Comparison of ENCODE assay signal across 8 mouse cellular contexts in genomic region chr11:97150411-97151330, GRCm38 (mm10). TPM values are rescaled to one million over a fixed set of nuclear protein-coding genes. Genes with fewer than 3 reads are reported as not detected.
DNase-seq lines count a peak whose midpoint lies in the region; ATAC-seq and TF ChIP-seq lines count a peak whose summit lies in the region.

No protein-coding gene starts in this region.

- TF ChIP-seq POLR2A in MEL (IDR thresholded peaks at IDR 0.05; ENCODE audit: control insufficient read depth in 1 of 2, insufficient read depth in 1 of 2, low read depth in 1 of 2, low read length in 2 of 2, poor library complexity in 1 of 2) = peak; percentile 59 to 66; a peak in 3 of 4 replicates

- no peaks in the 10 kb centered on the region for H3K9me3 ChIP-seq in MEL (replicated peaks; ENCODE audit: insufficient read depth, low read length)
- H3K9me3 ChIP-seq in forebrain, postnatal 0 days (ENCODE audit: low read length) = no peaks in the 10 kb centered on the region
- H3K9me3 ChIP-seq in lung, postnatal 0 days (ENCODE audit: low read length) = no peaks in the 10 kb centered on the region

- peak overlapping the region; percentile 82 for H3K4me2 ChIP-seq in forebrain, postnatal 0 days (ENCODE audit: low read depth)
- H3K4me2 ChIP-seq in lung, postnatal 0 days (replicated peaks; ENCODE audit: low read depth, low read length) = peak overlapping the region; percentile 93

- H3K9ac ChIP-seq in MEL (ENCODE audit: control insufficient read depth, low read depth, low read length, poor library complexity, severe bottlenecking) = peak overlapping the region; percentile 82
- peak overlapping the region; percentile 72 for H3K9ac ChIP-seq in forebrain, postnatal 0 days
- peak overlapping the region; percentile 54 for H3K9ac ChIP-seq in lung, postnatal 0 days (replicated peaks; ENCODE audit: low read depth)

- peaks cover 2 to 8% of the 10 kb centered on the region in 2 experiments; a peak in 2 of 4 replicates for H3K36me3 ChIP-seq in MEL (ENCODE audit: control insufficient read depth in 1 of 2, insufficient read depth in 2 of 2, low read length in 2 of 2)
- H3K36me3 ChIP-seq in forebrain, postnatal 0 days (ENCODE audit: insufficient read depth) = peaks cover 11% of the 10 kb centered on the region
- H3K36me3 ChIP-seq in lung, postnatal 0 days (ENCODE audit: insufficient read depth, low read length) = no peaks in the 10 kb centered on the region

- peak overlapping the region; percentile 66 for H3K27ac ChIP-seq in MEL (ENCODE audit: control insufficient read depth, low read depth, low read length)
- H3K27ac ChIP-seq in forebrain, postnatal 0 days (ENCODE audit: low read depth, low read length) = peak overlapping the region; percentile 76
- peak overlapping the region; percentile 88 for H3K27ac ChIP-seq in lung, postnatal 0 days (ENCODE audit: low read length)

- under 1% methylated on average over 89 of the region's 102 CpGs for WGBS in forebrain, postnatal 0 days
- 1% methylated on average over 55 of the region's 102 CpGs for WGBS in lung, postnatal 0 days

- 0 out of 4 replicates have a peak, but pooled peaks of 1 of the 2 experiments have one; percentile 2 for TF ChIP-seq EP300 in MEL (IDR thresholded peaks at IDR 0.05; ENCODE audit: low read depth in 1 of 2, low read length in 2 of 2)
- no peak for TF ChIP-seq EP300 in lung, postnatal 0 days (IDR thresholded peaks at IDR 0.05)

- peak; percentile 81 for ATAC-seq in forebrain, postnatal 0 days
- peak; percentile 25 to 34; a peak in 2 of 4 replicates for ATAC-seq in hematopoietic stem cell, adult 5-6 weeks (replicated peaks in 1 of 2; ENCODE audit: insufficient read depth in 1 of 2, low FRiP score in 2 of 2, low TSS enrichment in 1 of 2, low read depth in 1 of 2, poor library complexity in 2 of 2, severe bottlenecking in 2 of 2)
- peak; percentile 71 for ATAC-seq in lung, postnatal 0 days

- peak overlapping the region; percentile 68 to 93 for H3K4me3 ChIP-seq in MEL (ENCODE audit: control insufficient read depth in 1 of 2, insufficient read depth in 1 of 2, low read depth in 2 of 2, low read length in 2 of 2)
- H3K4me3 ChIP-seq in forebrain, postnatal 0 days (ENCODE audit: low read depth, low read length) = peak overlapping the region; percentile 86
- peak overlapping the region; percentile 77 for H3K4me3 ChIP-seq in lung, postnatal 0 days (ENCODE audit: low read depth, low read length)

- H3K4me1 ChIP-seq in MEL (ENCODE audit: control insufficient read depth in 1 of 2, insufficient read depth in 2 of 2, low read length in 2 of 2) = peaks cover 7 to 21% of the 10 kb centered on the region in 2 experiments; a peak in 2 of 4 replicates
- H3K4me1 ChIP-seq in forebrain, postnatal 0 days (ENCODE audit: insufficient read depth) = peaks cover 19% of the 10 kb centered on the region
- H3K4me1 ChIP-seq in lung, postnatal 0 days (ENCODE audit: insufficient read depth, low read depth, low read length) = 0 out of 2 replicates have a peak, but pooled peaks cover 5% of the 10 kb centered on the region

- peaks cover 7% of the 10 kb centered on the region; the same call in 1 of the 2 replicates for H3K79me2 ChIP-seq in MEL (ENCODE audit: control insufficient read depth, insufficient read depth, low read length, poor library complexity)

- peak; percentile 87 for DNase-seq in MEL (ENCODE audit: low read depth, low spot score)
- DNase-seq in cerebellum, adult 18-20 months = peak; percentile 82 to 85
- DNase-seq in forebrain, postnatal 0 days = peak; percentile 84
- peak; percentile 53 to 55 for DNase-seq in layer of hippocampus, postnatal 25 days (ENCODE audit: extremely low spot score in 1 of 2, low spot score in 1 of 2)
- peak; percentile 81 for DNase-seq in lung, postnatal 0 days (ENCODE audit: low spot score)
- DNase-seq in retina, embryonic 14.5 days (ENCODE audit: low spot score) = peak; percentile 76
- DNase-seq in ovary, adult 18-20 months (ENCODE audit: low spot score) = no peak

- TF ChIP-seq CTCF in MEL (IDR thresholded peaks at IDR 0.05 in 2 of 3, conservative IDR thresholded peaks at IDR 0.05 in 1 of 3; ENCODE audit: control insufficient read depth in 1 of 3, insufficient read depth in 1 of 3, low read depth in 2 of 3, low read length in 3 of 3, poor library complexity in 1 of 3, severe bottlenecking in 1 of 3) = no peak
- no peak for TF ChIP-seq CTCF in forebrain, postnatal 0 days (IDR thresholded peaks at IDR 0.05; ENCODE audit: low read depth)
- TF ChIP-seq CTCF in lung, postnatal 0 days (IDR thresholded peaks at IDR 0.05) = no peak

- TF ChIP-seq RAD21 in MEL (IDR thresholded peaks at IDR 0.05; ENCODE audit: low read depth, low read length) = no peak

- no peaks in the 10 kb centered on the region for H3K27me3 ChIP-seq in MEL (ENCODE audit: control insufficient read depth in 1 of 2, insufficient read depth in 2 of 2, low read length in 2 of 2)
- no peaks in the 10 kb centered on the region for H3K27me3 ChIP-seq in forebrain, postnatal 0 days (ENCODE audit: insufficient read depth, low read length)
- no peaks in the 10 kb centered on the region for H3K27me3 ChIP-seq in lung, postnatal 0 days (replicated peaks; ENCODE audit: insufficient read depth, low read length)

TF ChIP-seq in MEL, 35 proteins besides CTCF, POLR2A, EP300 and RAD21 (continues in another document):
- TF ChIP-seq HCFC1 (IDR thresholded peaks at IDR 0.05; ENCODE audit: low read depth, low read length) = no peak
- TF ChIP-seq NELFE (IDR thresholded peaks at IDR 0.05; ENCODE audit: low read depth, low read length) = peak; percentile 55
- no peak for TF ChIP-seq UBTF (IDR thresholded peaks at IDR 0.05; ENCODE audit: borderline replicate concordance, insufficient read depth, low read depth, low read length)
- no peak for TF ChIP-seq SMC3 (IDR thresholded peaks at IDR 0.05; ENCODE audit: low read depth, low read length)
- TF ChIP-seq TBP (IDR thresholded peaks at IDR 0.05; ENCODE audit: low read depth, low read length) = 0 out of 2 replicates have a peak, but pooled peaks have one; percentile 28
- peak; percentile 80; the same call in 1 of the 2 replicates for TF ChIP-seq MXI1 (IDR thresholded peaks at IDR 0.05; ENCODE audit: low read depth, low read length)
- no peak for TF ChIP-seq TAL1 (IDR thresholded peaks at IDR 0.05; ENCODE audit: low read length)
- no peak for TF ChIP-seq CHD1 (IDR thresholded peaks at IDR 0.05; ENCODE audit: low read depth, low read length)
- peak; percentile 65; the same call in 1 of the 2 replicates for TF ChIP-seq POLR2AphosphoS2 (IDR thresholded peaks at IDR 0.05; ENCODE audit: low read length)
- peak; percentile 93 for TF ChIP-seq BHLHE40 (IDR thresholded peaks at IDR 0.05; ENCODE audit: borderline replicate concordance, low read depth, low read length)
- TF ChIP-seq ZNF384 (IDR thresholded peaks at IDR 0.05; ENCODE audit: low read depth, low read length) = no peak
- TF ChIP-seq ETS1 (IDR thresholded peaks at IDR 0.05; ENCODE audit: low read depth, low read length) = no peak
- TF ChIP-seq GABPA (IDR thresholded peaks at IDR 0.05; ENCODE audit: low read depth, low read length) = no peak
- peak; percentile 56; the same call in 1 of the 2 replicates for TF ChIP-seq CHD2 (IDR thresholded peaks at IDR 0.05; ENCODE audit: low read length)
- TF ChIP-seq RCOR1 (IDR thresholded peaks at IDR 0.05; ENCODE audit: low read depth, low read length) = no peak
- TF ChIP-seq POLR2AphosphoS5 (IDR thresholded peaks at IDR 0.05; ENCODE audit: borderline replicate concordance, low read depth, low read length) = no peak
- no peak for TF ChIP-seq MAFK (IDR thresholded peaks at IDR 0.05; ENCODE audit: borderline replicate concordance, low read depth, low read length)
- TF ChIP-seq SIN3A (IDR thresholded peaks at IDR 0.05; ENCODE audit: low read length) = peak; percentile 76
- TF ChIP-seq USF1 (IDR thresholded peaks at IDR 0.05; ENCODE audit: low read depth, low read length) = peak; percentile 94
- TF ChIP-seq ZMIZ1 (IDR thresholded peaks at IDR 0.05; ENCODE audit: low read depth, low read length) = no peak; the same call in 1 of the 2 replicates
- TF ChIP-seq MYC (IDR thresholded peaks at IDR 0.05; ENCODE audit: low read depth, low read length) = peak; percentile 82; the same call in 1 of the 2 replicates
- TF ChIP-seq JUND (IDR thresholded peaks at IDR 0.05; ENCODE audit: low read depth, low read length) = no peak
- no peak for TF ChIP-seq MEF2A (IDR thresholded peaks at IDR 0.05; ENCODE audit: extremely low read depth, insufficient replicate concordance, low read depth, low read length, poor library complexity, severe bottlenecking)

RNA-seq across cellular contexts. Expression of gene Tbkbp1, which starts 0.6 kb away (rescaled TPM):
- 10.3 and 11.7 TPM in 2 replicates for total RNA-seq in MEL (2012; rRNA removed)
- 10 to 100 TPM in 1 of 2 experiments, not detected in 1; 33.5 TPM for polyA plus RNA-seq in MEL (2012; ENCODE audit: insufficient read depth in 1 of 2, insufficient read length in 2 of 2, low read depth in 1 of 2, low replicate concordance in 2 of 2, missing spikeins in 1 of 2)
- 35.8 and 36.4 TPM in 2 replicates for total RNA-seq in forebrain, postnatal 0 days (2014; rRNA removed)
- 9.2 and 9.9 TPM in 2 replicates for polyA plus RNA-seq in forebrain, postnatal 0 days (2015; fragmentation: Nextera tagmentation; extraction: Ambion mirVana)
- total RNA-seq in hematopoietic stem cell, adult 5-6 weeks (2017) = 6.6 and 8.1 TPM in 2 replicates
- 10 to 100 TPM; 75.8 to 82.0 TPM for total RNA-seq in layer of hippocampus, postnatal 25 days (2021)
- polyA plus RNA-seq in lung, postnatal 0 days (2015; fragmentation: Nextera tagmentation; extraction: Ambion mirVana) = 8.1 and 8.9 TPM in 2 replicates

RNA-seq across cellular contexts. Expression of gene Tbx21, which starts 35.5 kb away (rescaled TPM):
- total RNA-seq in MEL (2012; rRNA removed) = not detected in 2 replicates
- polyA plus RNA-seq in MEL (2012; ENCODE audit: insufficient read depth in 1 of 2, insufficient read length in 2 of 2, low read depth in 1 of 2, low replicate concordance in 2 of 2, missing spikeins in 1 of 2) = not detected
- 1.6 and 1.7 TPM in 2 replicates for total RNA-seq in forebrain, postnatal 0 days (2014; rRNA removed)
- polyA plus RNA-seq in forebrain, postnatal 0 days (2015; fragmentation: Nextera tagmentation; extraction: Ambion mirVana) = 2.2 and 2.9 TPM in 2 replicates
- total RNA-seq in hematopoietic stem cell, adult 5-6 weeks (2017) = 0.45 and 1.1 TPM in 2 replicates
- under 1 TPM in 1 of 2 experiments, not detected in 1; 0.10 TPM for total RNA-seq in layer of hippocampus, postnatal 25 days (2021)
- 0.12 and 0.13 TPM in 2 replicates for polyA plus RNA-seq in lung, postnatal 0 days (2015; fragmentation: Nextera tagmentation; extraction: Ambion mirVana)

RNA-seq across cellular contexts. Expression of gene Kpnb1, which starts 37.0 kb away (rescaled TPM):
- 260 and 275 TPM in 2 replicates for total RNA-seq in MEL (2012; rRNA removed)
- polyA plus RNA-seq in MEL (2012; ENCODE audit: insufficient read depth in 1 of 2, insufficient read length in 2 of 2, low read depth in 1 of 2, low replicate concordance in 2 of 2, missing spikeins in 1 of 2) = 100 to 1,000 TPM; 237 to 463 TPM
- 112 and 124 TPM in 2 replicates for total RNA-seq in forebrain, postnatal 0 days (2014; rRNA removed)
- 19.2 and 24.6 TPM in 2 replicates for polyA plus RNA-seq in forebrain, postnatal 0 days (2015; fragmentation: Nextera tagmentation; extraction: Ambion mirVana)
- 329 and 360 TPM in 2 replicates for total RNA-seq in hematopoietic stem cell, adult 5-6 weeks (2017)
- total RNA-seq in layer of hippocampus, postnatal 25 days (2021) = 100 to 1,000 TPM; 123 to 130 TPM
- 17.0 and 20.3 TPM in 2 replicates for polyA plus RNA-seq in lung, postnatal 0 days (2015; fragmentation: Nextera tagmentation; extraction: Ambion mirVana)

Comparison
In these comparisons a context has a peak if more than half of its experiments do, and no peak if none do; other contexts are left out.
1. ATAC-seq: peak in every context shown above with its lines; median percentile 81 in forebrain, postnatal 0 days; 71 in lung, postnatal 0 days; 30 in hematopoietic stem cell, adult 5-6 weeks.